Mouse (Mus musculus) R1 (cell line): ENCODE data around the gene Gm10300.

Experiments used
- DNase-seq: peaks from one replicate; pipeline ENCODE4 v3.0.0-alpha.2; 2018; ENCODE audit warnings: low read depth, low spot score

Gm10300 gene

GRCm38 (mm10) chr4:132078296-132078714 lies 3.8 kb downstream of the Gm10300 start:
- no peak for DNase-seq

GRCm38 (mm10) chr4:132079555-132080275 lies 5.2 kb downstream of the Gm10300 start:
- DNase-seq, result peak; percentile 66

- no peak for DNase-seq
These were observed 6.0 kb downstream of the Gm10300 start for GRCm38 (mm10) chr4:132080492-132080983.

GRCm38 (mm10) chr4:132085114-132085513 lies 10.6 kb downstream of the Gm10300 start:
- DNase-seq, result no peak

- DNase-seq, result peak; percentile 72
These were observed 14.4 kb downstream of the Gm10300 start for GRCm38 (mm10) chr4:132088921-132089320.

GRCm38 (mm10) chr4:132093136-132093535 lies 18.6 kb downstream of the Gm10300 start:
- no peak for DNase-seq

- DNase-seq, result no peak
These were observed 19.4 kb downstream of the Gm10300 start for GRCm38 (mm10) chr4:132093928-132094327.

GRCm38 (mm10) chr4:132095043-132095442 lies 20.5 kb downstream of the Gm10300 start:
- no peak for DNase-seq

GRCm38 (mm10) chr4:132099548-132099947 lies 25.1 kb downstream of the Gm10300 start:
- no peak for DNase-seq

GRCm38 (mm10) chr4:132101152-132101551 lies 26.7 kb downstream of the Gm10300 start:
- no peak for DNase-seq

GRCm38 (mm10) chr4:132108221-132108620 lies 33.7 kb downstream of the Gm10300 start:
- DNase-seq, result no peak

GRCm38 (mm10) chr4:132111227-132111626 lies 36.7 kb downstream of the Gm10300 start:
- DNase-seq, result no peak

GRCm38 (mm10) chr4:132113411-132114095 lies 39.1 kb downstream of the Gm10300 start:
- no peak for DNase-seq

GRCm38 (mm10) chr4:132116315-132116714 lies 41.8 kb downstream of the Gm10300 start:
- no peak for DNase-seq

GRCm38 (mm10) chr4:132119566-132119965 lies 45.1 kb downstream of the Gm10300 start:
- DNase-seq, result no peak

- DNase-seq, result peak; percentile 60
These were observed 47.2 kb downstream of the Gm10300 start for GRCm38 (mm10) chr4:132121674-132122073.

GRCm38 (mm10) chr4:132123166-132123565 lies 48.7 kb downstream of the Gm10300 start:
- no peak for DNase-seq
